Mouse (Mus musculus) MEL (cell line): ENCODE results near the gene Gm20388.

Experiments used
- CTCF ChIP-seq, 3 experiments: IDR thresholded peaks in 2 of 3; conservative IDR thresholded peaks in 1 of 3; 2 replicates each; pipeline ENCODE4 v1.5.1; 2011 to 2012; ENCODE audit warnings: low read length in 3 of 3, low read depth in 2 of 3, mild to moderate bottlenecking in 2 of 3, improper control_type of control experiment in 1 of 3, inconsistent platforms in 1 of 3, mixed read lengths in 1 of 3, moderate library complexity in 1 of 3; ENCODE audit not compliant: control insufficient read depth in 1 of 3, insufficient read depth in 1 of 3, poor library complexity in 1 of 3, severe bottlenecking in 1 of 3
- EP300 ChIP-seq, 2 experiments: IDR thresholded peaks; 2 replicates each; pipeline ENCODE4 v1.6.1; 2011; ENCODE audit warnings: improper control_type of control experiment in 2 of 2, low read length in 2 of 2, low read depth in 1 of 2, mild to moderate bottlenecking in 1 of 2
- MAZ ChIP-seq: IDR thresholded peaks from 2 replicates; pipeline ENCODE4 v1.6.1; 2012; ENCODE audit warnings: low read depth, mild to moderate bottlenecking, inconsistent platforms, low read length, improper control_type of control experiment
- MYB ChIP-seq: IDR thresholded peaks from 2 replicates; pipeline ENCODE4 v1.6.1; 2011; ENCODE audit warnings: mild to moderate bottlenecking, low read depth, low read length, improper control_type of control experiment
- POLR2A ChIP-seq, 2 experiments: IDR thresholded peaks; 2 replicates each; pipeline ENCODE4 v1.6.1; 2011 to 2012; ENCODE audit warnings: low read length in 2 of 2, mild to moderate bottlenecking in 2 of 2, control low read depth in 1 of 2, improper control_type of control experiment in 1 of 2, low read depth in 1 of 2, moderate library complexity in 1 of 2; ENCODE audit not compliant: control insufficient read depth in 1 of 2, insufficient read depth in 1 of 2, poor library complexity in 1 of 2
- TAL1 ChIP-seq: IDR thresholded peaks from 2 replicates; pipeline ENCODE4 v1.6.1; 2012; ENCODE audit warnings: mild to moderate bottlenecking, inconsistent platforms, low read length, moderate library complexity, mixed read lengths
- ZC3H11A ChIP-seq: IDR thresholded peaks from 2 replicates; pipeline ENCODE4 v1.6.1; 2012; ENCODE audit warnings: low read depth, mild to moderate bottlenecking, inconsistent platforms, low read length, improper control_type of control experiment

DNA sequence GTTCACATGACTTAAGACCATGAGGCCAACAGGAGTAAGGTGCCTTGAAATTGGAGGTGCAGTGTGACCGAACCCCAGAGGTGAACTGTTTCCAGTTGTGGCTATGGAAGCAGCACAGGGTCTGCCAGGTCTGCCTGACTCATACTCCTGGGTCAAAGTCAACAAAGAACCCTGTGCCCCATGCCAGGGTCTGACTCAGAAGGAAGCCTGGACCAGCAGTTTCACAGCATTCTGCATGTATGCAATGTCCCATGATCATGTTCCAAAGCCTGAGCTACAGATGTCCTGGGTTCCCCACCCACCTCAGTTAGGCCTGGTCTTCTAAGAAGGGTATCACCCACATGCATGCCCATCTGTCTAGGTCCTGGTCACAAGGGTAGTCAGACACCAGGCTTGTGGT lies 1978.7 kb downstream of the Gm20388 start:
- TF ChIP-seq MAZ (no peak), CTCF (IDR thresholded peaks at IDR 0.05 in 2 of 3, conservative IDR thresholded peaks at IDR 0.05 in 1 of 3; ENCODE audit: control insufficient read depth in 1 of 3, insufficient read depth in 1 of 3, low read depth in 2 of 3, low read length in 3 of 3, poor library complexity in 1 of 3, severe bottlenecking in 1 of 3) (no peak), MYB (no peak), EP300 (IDR thresholded peaks at IDR 0.05; ENCODE audit: low read depth in 1 of 2, low read length in 2 of 2) (no peak), POLR2A (IDR thresholded peaks at IDR 0.05; ENCODE audit: control insufficient read depth in 1 of 2, insufficient read depth in 1 of 2, low read depth in 1 of 2, low read length in 2 of 2, poor library complexity in 1 of 2) (no peak), ZC3H11A (no peak), TAL1 (no peak)
